Mouse (Mus musculus): ENCODE results near the gene Zfp429. TPM values are rescaled to one million over a fixed set of nuclear protein-coding genes. Genes with fewer than 3 reads are reported as not detected.
A peak's percentile ranks its signal among the peaks of the same experiment; 100 is the strongest.
"Not testable (repeated sequence)": the region's sequence is repeated elsewhere in the genome, so short reads cannot be mapped to it uniquely, and the experiment has no call there.

Zfp429 gene
- total RNA-seq (2014; fragmentation: Nextera tagmentation), result 5.4 and 15.3 TPM in 2 replicates
- 5.6 and 6.1 TPM in 2 replicates for total RNA-seq (2017)

DNA sequence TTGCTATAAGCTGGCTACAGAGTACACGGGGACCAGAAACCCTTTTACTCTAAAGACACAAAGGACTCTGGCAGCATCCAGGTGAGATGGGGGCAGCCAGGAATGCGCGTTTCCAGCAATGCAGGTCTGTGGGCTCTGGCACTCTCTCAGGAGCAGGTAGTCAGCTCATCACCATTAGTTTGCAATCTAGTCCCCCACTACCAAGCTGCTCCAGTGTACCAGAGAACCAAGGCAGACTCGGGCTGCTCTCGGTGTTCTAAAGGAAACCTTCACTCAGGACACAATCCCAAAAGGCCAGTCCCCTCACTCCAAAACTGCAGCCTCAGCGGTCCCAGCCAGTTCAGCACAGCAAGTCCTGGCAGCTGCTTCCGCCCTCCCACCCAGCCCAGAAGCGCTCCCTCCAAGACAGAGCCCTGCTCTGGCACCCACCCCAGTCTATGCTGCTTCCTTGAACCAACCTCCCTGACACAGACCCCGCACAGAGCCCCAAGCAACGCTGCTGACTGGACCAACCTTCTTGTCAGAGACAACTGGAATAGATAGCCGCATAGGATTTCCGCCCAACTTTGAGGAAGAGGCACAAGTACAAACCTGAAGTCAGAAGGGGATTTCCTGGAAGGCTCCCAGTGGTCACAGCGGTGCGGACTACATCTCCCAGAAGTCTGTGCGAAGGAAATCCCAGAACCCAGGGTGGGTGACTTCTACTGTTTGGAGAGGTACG, at the start of gene Zfp429:
Gene Zfp429, minus strand, starts transcription at position 637 of the 721 bp plus-strand sequence.
- ATAC-seq (replicated peaks; ENCODE audit: poor library complexity, severe bottlenecking), result peak; percentile 99

DNA sequence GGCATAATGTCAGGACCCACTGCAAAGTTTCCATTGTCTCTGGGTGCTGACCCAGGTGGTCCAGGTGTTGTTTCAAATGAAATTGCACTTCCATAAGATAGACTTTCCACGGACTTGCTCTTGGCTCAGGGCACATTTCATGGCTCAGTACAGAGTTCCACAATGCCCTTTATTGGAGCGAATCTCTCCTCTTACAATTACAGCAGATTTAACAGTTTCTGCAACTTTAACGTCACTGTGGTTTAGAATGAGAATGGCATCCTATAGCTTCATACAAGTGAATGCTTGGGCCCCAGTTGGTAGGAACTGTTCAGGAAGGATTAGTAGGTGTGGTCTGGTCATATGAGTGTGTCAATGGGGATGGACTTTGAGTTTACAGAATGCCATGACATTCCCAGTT, 37.5 kb upstream of the Zfp429 start:
- peak; percentile 75 for ATAC-seq (replicated peaks; ENCODE audit: poor library complexity, severe bottlenecking)

DNA sequence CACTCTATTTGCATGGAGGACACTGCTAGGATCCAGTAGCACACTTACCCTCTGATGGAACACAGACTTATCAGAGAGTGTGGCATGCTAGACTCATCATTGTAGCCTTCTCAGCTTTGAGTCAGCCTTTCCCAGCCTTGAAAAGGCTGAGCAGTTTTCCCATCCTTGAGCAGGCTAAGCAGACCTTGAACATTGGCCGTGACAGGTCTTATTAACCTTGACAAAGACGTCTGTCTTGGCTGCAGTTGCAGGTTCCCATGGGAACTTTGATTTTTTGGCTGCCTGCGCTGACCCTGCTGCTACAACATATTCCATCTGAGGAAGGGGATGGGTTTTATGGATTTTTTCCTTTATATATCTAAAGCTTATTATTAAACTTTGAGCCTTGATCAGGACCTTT, 28.5 kb upstream of the Zfp429 start:
- ATAC-seq (replicated peaks; ENCODE audit: poor library complexity, severe bottlenecking), result no peak

DNA sequence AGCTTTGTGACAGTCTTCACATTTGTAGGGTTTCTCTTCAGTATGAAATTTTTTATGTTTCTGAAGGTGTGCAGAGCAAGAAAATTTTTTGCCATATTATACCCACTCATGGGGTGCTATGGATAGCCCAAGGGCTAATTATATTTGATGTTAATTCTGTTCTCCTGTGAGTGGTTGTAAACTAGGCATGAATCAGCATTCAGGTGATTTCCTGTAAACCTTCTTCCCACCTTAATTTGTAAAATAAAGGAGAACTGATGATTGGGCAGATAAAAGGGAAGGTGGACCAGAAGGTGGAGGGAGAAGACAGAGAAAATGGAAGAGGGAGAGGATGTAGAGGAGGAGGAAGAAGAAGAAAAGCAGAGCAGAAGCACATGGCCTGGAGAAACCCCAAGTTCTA, 26.1 kb upstream of the Zfp429 start:
- not testable (repeated sequence) for ATAC-seq (replicated peaks; ENCODE audit: poor library complexity, severe bottlenecking)

DNA sequence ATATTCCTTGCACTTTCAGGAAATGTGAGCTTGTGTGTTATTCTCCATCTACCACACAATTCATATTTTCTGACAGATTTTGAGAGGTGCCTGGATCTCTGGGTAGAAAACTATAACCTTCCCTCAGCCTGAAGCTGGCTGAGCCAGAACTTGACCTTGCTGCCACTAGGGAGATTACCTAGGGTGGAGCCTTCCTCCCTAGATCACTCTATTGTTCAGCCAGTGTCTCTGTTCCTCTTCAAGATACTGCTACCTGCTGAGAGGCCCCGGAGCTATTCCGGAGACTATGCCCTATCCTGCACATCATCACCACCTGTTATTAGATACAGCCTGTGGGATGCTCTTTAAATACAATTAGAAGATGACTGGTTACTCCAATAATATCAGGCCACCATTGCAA, 22.9 kb upstream of the Zfp429 start:
- not testable (repeated sequence) for ATAC-seq (replicated peaks; ENCODE audit: poor library complexity, severe bottlenecking)

DNA sequence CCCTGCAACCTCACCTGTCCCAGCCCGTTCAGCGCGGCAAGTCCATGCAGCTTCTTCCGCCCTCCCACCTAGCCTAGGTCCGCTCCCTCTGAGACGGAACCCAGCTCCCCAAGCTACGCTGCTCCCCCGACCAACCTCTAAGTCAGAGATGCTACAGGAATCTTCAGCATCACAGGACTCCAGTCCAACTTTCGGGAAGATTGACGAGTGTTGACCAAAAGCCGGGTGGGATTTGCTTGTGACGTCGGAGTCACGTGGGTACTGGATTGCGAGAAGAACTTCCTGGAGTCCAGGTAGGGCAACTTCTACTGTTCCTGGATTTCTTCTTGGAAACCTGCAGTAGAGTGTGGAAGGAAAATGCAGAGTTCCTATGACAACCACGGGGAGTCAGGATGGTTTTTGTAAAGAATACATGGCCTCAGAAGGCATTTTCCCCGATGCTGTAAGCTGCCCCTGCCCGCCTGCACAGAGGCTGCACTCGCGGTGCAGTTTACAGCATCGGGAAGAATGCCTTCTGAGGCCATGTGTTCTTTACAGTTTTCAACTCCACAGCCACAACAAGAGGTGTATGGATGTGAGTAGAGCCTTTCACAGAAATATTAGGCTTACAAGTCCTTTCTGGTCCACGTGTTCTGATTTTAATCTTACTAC, 21.7 kb upstream of the Zfp429 start, which contains the start of gene Zfp459:
Gene Zfp459, minus strand, starts transcription at position 212 of the 651 bp plus-strand sequence.
- ATAC-seq (replicated peaks; ENCODE audit: poor library complexity, severe bottlenecking), result peak; percentile 74

DNA sequence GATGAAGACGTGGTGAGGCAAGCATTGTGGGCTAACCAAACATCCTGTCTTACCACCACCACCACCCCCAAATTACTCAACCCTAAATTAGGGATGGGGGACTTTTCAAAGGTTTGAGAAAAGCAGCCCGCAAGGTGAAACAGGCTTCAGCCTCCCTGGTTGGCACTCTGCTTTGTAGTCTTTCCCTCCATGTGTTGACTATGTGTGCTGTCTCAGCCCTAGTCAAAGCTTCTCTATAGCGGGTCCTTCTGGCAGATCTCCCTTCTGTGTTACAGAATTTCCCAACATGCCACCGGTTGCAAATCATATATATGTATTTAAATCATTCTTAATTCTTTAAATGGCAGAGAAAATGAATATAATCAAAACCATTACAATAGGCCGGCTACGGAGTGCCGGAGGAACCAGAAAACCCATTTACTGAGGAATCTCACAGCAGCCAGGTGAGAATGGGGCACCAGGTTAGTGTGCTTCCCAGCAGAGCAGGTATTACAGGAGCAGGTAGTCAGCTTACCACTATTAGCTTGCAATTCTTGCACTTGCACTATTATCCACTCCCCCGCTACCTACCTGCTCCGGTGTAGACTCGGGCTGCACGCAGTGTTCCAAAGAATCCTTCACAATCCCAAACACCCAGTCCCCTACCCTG, 21.1 kb upstream of the Zfp429 start:
- peak; percentile 71 for ATAC-seq (replicated peaks; ENCODE audit: poor library complexity, severe bottlenecking)

DNA sequence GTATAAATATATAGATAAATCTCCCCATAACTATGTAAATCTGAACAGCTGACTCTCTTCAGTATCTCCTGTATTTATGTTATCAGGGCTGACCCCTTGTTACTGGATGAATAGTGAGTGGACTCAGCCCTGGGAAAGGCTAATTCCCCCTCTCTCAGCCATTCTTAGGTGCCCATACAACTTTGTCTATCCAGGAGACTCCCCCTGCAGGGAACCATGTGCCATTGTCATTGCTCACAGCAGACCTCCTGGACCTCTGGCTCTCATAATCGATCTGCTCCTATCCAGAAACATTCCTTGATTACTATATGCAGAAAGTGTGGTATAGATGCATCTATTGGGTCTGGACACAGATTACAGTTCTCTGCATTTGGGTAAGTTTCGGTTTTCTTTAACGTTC, 17.2 kb upstream of the Zfp429 start:
- no peak for ATAC-seq (replicated peaks; ENCODE audit: poor library complexity, severe bottlenecking)

DNA sequence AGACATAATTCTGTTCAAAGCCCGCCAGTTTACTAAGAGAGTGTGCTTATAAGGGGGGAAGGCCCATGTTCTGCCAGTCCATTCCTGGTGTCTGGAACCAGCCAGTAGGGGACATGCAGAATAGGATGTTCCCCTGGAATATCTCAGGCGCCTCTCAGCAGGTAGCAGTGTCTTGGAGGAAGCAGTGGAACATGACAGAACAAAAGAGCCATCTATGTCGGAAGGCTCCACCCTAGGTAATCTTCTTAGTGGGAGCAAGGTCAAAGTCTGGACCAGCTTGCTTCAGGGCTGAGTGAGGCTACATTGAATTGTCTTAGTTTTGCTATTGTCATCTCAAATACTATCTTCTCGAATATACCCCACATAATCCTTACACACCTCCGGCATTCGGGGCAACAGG, 16.1 kb upstream of the Zfp429 start:
- ATAC-seq (replicated peaks; ENCODE audit: poor library complexity, severe bottlenecking), result no peak

DNA sequence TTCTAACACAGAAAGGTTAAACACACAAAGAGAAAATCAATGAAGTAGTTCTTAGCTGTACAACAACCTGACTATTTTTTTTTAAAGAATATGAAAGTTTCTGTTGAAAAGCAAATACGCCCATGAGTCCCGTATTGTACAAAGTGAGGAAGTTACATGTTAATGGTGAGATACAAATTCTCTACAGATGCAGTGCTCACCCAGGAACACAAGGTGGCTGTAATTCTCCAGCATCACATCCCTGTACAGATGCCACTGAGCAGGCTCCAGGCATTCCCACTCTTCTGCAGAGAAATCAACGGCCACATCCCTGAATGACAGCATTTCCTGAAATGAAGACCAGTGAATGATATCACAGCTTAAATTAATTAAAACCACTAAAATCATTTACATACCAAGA, 14.0 kb upstream of the Zfp429 start:
- peak; percentile 55; the same call in 1 of the 2 replicates for ATAC-seq (replicated peaks; ENCODE audit: poor library complexity, severe bottlenecking)

DNA sequence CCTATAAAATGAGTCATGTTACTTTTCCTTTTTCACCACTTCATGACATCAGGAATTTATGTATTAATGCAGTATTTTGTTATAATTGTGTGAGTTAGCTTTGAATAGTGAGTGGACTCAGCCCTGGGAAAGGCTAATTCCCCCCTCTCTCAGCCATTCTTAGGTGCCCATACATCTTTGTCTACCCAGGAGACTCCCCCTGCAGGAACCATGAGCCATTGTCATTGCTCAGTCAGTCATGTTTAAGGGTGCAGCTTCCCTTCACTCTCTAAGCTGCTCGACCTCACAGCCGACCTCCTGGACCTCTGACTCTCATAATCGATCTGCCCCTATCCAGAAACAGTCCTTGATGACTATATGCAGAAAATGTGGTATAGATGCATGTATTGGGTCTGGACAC, 23.4 kb downstream of the Zfp429 start:
- peak; percentile 49 for ATAC-seq (replicated peaks; ENCODE audit: poor library complexity, severe bottlenecking)

DNA sequence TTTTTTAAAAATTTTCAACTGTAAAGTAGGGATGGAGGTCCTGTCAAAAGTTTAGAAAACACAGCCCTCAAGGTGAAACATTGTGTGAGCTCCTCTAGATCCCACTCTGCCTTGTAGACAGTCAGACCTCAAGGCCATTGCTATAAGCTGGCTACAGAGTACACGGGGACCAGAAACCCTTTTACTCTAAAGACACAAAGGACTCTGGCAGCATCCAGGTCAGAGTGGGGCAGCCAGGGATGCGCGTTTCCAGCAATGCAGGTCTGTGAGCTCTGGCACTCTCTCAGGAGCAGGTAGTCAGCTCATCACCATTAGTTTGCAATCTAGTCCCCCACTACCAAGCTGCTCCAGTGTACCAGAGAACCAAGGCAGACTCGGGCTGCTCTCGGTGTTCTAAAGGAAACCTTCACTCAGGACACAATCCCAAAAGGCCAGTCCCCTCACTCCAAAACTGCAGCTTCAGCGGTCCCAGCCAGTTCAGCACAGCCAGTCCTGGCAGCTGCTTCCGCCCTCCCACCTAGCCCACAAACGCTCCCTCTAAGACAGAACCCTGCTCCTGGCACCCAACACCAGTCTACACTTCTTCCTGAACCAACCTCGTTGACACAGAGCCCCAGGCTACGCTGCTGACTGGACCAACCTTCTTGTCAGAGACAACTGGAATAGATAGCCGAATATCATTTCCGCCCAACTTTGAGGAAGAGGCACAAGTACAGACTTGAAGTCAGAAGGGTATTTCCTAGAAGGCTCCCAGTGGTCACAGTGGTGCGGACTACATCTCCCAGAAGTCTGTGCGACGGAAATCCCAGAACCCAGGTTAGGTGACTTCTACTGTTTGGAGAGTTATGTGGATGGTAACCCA, 24.3 kb downstream of the Zfp429 start, which contains the start of the genes Gm28041 and Zfp456:
Gene Gm28041, minus strand, starts transcription at position 684 of the 862 bp plus-strand sequence.
Gene Zfp456, minus strand, starts transcription at position 761 of the 862 bp plus-strand sequence.
- ATAC-seq (replicated peaks; ENCODE audit: poor library complexity, severe bottlenecking), result peak; percentile 95

DNA sequence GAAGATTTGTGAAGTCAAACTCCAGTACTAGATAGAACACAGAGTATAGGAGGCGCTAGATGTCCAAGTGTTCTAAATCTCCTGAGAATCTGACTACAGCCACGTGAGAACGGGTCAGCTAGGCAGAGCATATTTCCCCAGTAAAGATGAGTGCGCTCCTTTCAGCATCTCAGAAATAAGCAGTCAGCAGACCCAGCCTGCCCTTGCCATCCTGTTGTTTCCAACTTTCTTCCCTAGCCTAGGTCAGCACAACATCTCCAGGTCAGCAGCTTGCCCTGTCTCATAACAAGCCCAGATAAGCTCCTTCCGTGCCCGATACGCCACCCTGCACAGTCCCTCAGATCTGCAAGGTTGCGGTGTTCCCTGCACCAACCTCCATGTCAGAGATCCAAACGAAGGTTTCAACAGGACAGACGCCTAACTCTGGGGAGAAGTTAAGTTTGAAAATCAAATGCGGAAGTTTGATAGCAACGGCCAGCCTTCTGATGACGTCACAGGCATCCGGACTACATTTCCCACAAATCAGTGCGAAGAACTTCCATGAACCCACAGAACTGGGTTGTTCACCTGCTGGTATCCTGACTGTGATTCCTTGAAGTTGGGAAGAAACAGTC, 39.4 kb downstream of the Zfp429 start, which contains the start of the genes Gm28044 and Zfp953:
Gene Gm28044, minus strand, starts transcription at position 406 of the 614 bp plus-strand sequence.
Gene Zfp953, minus strand, starts transcription at position 475 of the 614 bp plus-strand sequence.
- ATAC-seq (replicated peaks; ENCODE audit: poor library complexity, severe bottlenecking), result peak; percentile 93

DNA sequence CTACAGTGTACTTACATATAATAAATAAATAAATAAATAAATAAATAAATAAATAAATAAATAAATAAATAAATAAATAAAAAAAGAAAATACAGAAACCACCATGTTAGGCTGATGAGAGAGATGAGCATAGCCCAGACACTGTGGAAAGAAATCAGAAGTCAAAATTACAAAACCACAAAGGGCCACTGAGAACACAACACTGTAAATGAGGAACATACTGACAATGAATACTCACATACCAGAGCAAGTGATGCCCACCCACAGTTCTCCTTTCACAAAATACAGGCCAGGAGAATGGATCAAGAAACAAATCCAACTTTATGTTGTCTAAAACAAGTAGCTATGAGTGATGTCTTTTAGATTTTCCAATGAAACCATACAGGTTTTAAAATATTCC, 47.8 kb downstream of the Zfp429 start:
- ATAC-seq (replicated peaks; ENCODE audit: poor library complexity, severe bottlenecking), result peak; percentile 68

DNA sequence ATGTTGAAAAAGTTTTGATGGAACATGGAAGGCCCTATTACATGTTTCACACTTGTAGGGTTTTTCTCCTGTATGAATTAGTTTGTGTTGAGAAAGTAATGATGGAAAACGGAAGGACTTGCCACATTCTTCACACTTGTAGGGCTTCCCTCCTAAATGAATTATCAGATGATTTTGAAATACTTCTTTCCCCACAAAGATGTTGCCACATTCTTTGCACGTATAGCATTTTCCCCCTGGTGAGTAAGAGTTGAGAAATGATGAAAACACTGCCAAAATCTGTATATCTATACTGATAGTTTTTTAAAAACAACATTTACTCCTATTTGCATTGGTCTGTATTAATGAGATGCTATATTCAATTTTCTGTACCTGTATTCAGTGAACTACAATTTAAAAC, 56.2 kb downstream of the Zfp429 start:
- ATAC-seq (replicated peaks; ENCODE audit: poor library complexity, severe bottlenecking), result peak; percentile 96

All from granulocyte monocyte progenitor cell, adult 5-6 weeks (primary cell).